Mouse (Mus musculus) liver, embryonic 11.5 days (tissue): Measurements from ENCODE around the gene Tex264. TPM values are rescaled to one million over a fixed set of nuclear protein-coding genes. Genes with fewer than 3 reads are reported as not detected.

Experiments
- ATAC-seq: fragments of 200-750 bp; cut with Nextera tagmentation; replicated peaks from 2 replicates; pipeline ENCODE4 v1.8.0; 2017; ENCODE audit warnings: moderate number of reproducible peaks, mild to moderate bottlenecking, moderate TSS enrichment, moderate library complexity; ENCODE audit not compliant: low FRiP score
- DNase-seq: peaks from one replicate; pipeline ENCODE4 v3.0.0-alpha.2; 2017; ENCODE audit warnings: low spot score
- H3K27ac ChIP-seq: fragments of 300-500 bp; sonication (generic); 2 replicates; pipeline ENCODE4 v1.5.1; 2014; ENCODE audit warnings: mild to moderate bottlenecking, low read depth, low read length, control low read depth
- H3K27me3 ChIP-seq: fragments of 300-500 bp; sonication (generic); replicated peaks from 2 replicates; pipeline ENCODE4 v1.6.1; 2014; ENCODE audit warnings: low read length, mixed read lengths; ENCODE audit not compliant: control insufficient read depth, insufficient read depth
- H3K36me3 ChIP-seq: fragments of 300-500 bp; sonication (generic); 2 replicates; pipeline ENCODE4 v1.6.1; 2014; ENCODE audit warnings: mild to moderate bottlenecking, low read length, moderate library complexity, mixed read lengths; ENCODE audit not compliant: control insufficient read depth, insufficient read depth
- H3K4me1 ChIP-seq: fragments of 300-500 bp; sonication (generic); replicated peaks from 2 replicates; pipeline ENCODE4 v1.6.1; 2014; ENCODE audit warnings: low read length, mixed read lengths; ENCODE audit not compliant: control insufficient read depth, insufficient read depth
- H3K4me2 ChIP-seq: fragments of 300-500 bp; sonication (generic); 2 replicates; pipeline ENCODE4 v1.6.1; 2014; ENCODE audit warnings: mild to moderate bottlenecking, control low read depth, moderate library complexity
- H3K4me3 ChIP-seq: fragments of 300-500 bp; sonication (generic); 2 replicates; pipeline ENCODE4 v1.5.1; 2014; ENCODE audit warnings: low read depth, low read length, control low read depth
- H3K9ac ChIP-seq: fragments of 300-500 bp; sonication (generic); 2 replicates; pipeline ENCODE4 v1.6.1; 2014; ENCODE audit warnings: low read depth, low read length, control low read depth
- H3K9me3 ChIP-seq: fragments of 300-500 bp; sonication (generic); 2 replicates; pipeline ENCODE4 v1.6.1; 2016; ENCODE audit warnings: low read length, inconsistent platforms, mixed read lengths; ENCODE audit not compliant: control insufficient read depth
- WGBS: fragments of 180-500 bp; shearing (Covaris S2); extraction: QIAGEN DNeasy Blood & Tissue Kit; methylation state at CpG from one replicate; pipeline ENCODE4 v1.1.7; 2014; 5-methylcytosine and 5-hydroxymethylcytosine counted together
- polyA plus RNA-seq: library from polyadenylated mRNA; unstranded; fragments of >200 nt; fragmentation: Nextera tagmentation; extraction: Ambion mirVana; gene quantifications from 2 replicates; pipeline ENCODE4 v1.2.1, GENCODE M21; 2014

Gene Tex264
- polyA plus RNA-seq, 1 experiment from 2014 or later = 33.1 TPM

DNA sequence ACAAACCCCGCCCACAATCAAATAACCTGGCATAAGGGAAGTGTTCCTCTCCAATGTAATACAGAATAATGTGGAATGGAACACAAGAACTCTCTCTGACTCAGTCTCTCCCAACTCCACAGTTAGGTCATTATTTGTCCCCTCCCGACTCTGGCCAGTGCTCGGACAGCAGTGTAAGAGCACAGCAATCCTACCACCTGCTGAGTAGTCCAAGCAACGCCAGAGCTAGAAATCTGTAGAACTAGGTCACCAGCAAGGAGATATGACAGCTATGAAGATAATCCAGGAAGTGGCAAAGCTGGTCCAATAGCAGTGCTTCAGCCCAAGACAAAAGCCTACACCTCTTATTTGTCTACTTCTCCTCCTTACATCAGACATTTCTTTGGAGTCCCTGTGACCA, 9.2 kb downstream of the Tex264 start:
- Histone ChIP-seq H3K4me1 (peaks cover 6% of the 10 kb centered on the region; the same call in 1 of the 2 replicates), H3K9ac (no peak overlapping the region), H3K4me3 (no peak overlapping the region), H3K9me3 (no peaks in the 10 kb centered on the region), H3K36me3 (peaks cover 2% of the 10 kb centered on the region; the same call in 1 of the 2 replicates), H3K27ac (no peak overlapping the region), H3K27me3 (no peaks in the 10 kb centered on the region), H3K4me2 (no peak overlapping the region)
- 78% methylated on average over 4 of the region's 4 CpGs for WGBS
- no peak for DNase-seq
- ATAC-seq = no peak

DNA sequence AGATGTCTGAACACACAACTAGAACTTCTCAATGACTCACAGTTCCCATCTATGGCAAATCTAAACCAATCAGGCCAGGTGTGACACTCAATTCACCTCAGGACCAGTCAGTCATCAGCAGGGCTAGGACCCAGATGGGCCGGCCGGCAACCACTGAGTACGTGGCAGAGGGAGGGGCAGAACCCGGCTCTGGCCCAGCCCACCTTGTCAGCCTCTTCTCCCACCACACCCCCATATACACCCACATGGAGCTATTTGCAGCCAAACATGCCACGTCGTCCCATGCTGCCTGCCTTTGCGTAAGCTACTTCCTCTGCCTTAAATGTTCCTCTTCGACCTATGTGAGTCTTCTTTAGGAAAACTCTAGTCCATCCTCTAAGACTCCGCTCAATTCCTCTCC, 9.8 kb downstream of the Tex264 start:
- ATAC-seq (0 out of 2 replicates have a peak, but pooled peaks have one; percentile 30), DNase-seq (no peak)
- Histone ChIP-seq H3K27me3 (no peaks in the 10 kb centered on the region), H3K27ac (no peak overlapping the region), H3K4me2 (no peak overlapping the region), H3K9me3 (no peaks in the 10 kb centered on the region), H3K4me3 (no peak overlapping the region), H3K4me1 (peaks cover 6% of the 10 kb centered on the region; the same call in 1 of the 2 replicates), H3K36me3 (peaks cover 2% of the 10 kb centered on the region; the same call in 1 of the 2 replicates), H3K9ac (no peak overlapping the region)
- WGBS = 70% methylated on average over 9 of the region's 9 CpGs

DNA sequence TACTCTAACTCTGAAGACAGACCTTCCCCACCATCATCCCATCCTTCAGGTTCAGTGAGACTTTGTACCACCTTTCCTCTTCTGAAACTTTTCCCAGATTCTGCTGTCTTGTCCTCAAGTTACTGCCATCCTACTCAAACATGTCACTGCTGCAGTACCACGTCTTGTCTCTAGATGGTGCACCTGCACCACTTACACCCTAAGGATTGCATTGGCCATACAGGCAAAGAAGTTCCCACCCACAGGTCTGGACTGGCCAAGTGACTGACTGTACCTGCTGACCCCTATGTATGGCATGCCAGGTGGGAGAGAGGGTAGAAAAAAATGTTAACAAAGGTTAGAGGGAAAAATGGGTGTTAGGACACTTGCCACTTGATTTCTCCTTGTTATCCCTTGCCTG, 10.2 kb downstream of the Tex264 start:
- H3K4me1 ChIP-seq = peaks cover 6% of the 10 kb centered on the region; the same call in 1 of the 2 replicates
- H3K36me3 ChIP-seq = peaks cover 2% of the 10 kb centered on the region; the same call in 1 of the 2 replicates
- H3K27me3 ChIP-seq = no peaks in the 10 kb centered on the region
- DNase-seq (peak; percentile 76), ATAC-seq (peak; percentile 42)
- H3K4me2 ChIP-seq = no peak overlapping the region
- no peaks in the 10 kb centered on the region for H3K9me3 ChIP-seq
- no peak overlapping the region for H3K9ac ChIP-seq
- no peak overlapping the region for H3K4me3 ChIP-seq
- 0% methylated on average over 1 of the region's 1 CpGs for WGBS
- H3K27ac ChIP-seq = no peak overlapping the region

DNA sequence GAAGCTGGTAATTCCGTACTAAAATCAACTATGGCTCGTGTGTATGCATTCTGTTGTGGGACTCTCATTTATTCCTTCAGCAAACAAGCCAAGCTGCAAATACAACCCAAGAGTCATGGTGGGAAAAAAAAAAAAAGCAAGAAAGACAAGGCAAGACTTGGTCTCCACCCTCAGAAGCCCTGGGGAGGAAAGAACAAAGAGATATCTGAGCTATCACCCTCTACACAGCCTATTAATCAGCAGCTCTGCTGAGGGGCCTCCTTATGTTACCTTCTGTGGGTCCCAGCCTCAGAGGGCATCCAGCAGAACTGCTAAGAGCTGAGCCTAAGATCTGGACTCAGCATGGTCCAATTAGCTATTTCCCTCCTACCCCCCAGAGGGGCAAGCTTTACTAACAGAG, 11.9 kb downstream of the Tex264 start:
- Histone ChIP-seq H3K9me3 (no peaks in the 10 kb centered on the region), H3K27ac (peak overlapping the region; percentile 43; the same call in 1 of the 2 replicates), H3K36me3 (peaks cover 1% of the 10 kb centered on the region; the same call in 1 of the 2 replicates), H3K4me3 (no peak overlapping the region), H3K27me3 (no peaks in the 10 kb centered on the region), H3K4me1 (peaks cover 6% of the 10 kb centered on the region; the same call in 1 of the 2 replicates), H3K9ac (no peak overlapping the region), H3K4me2 (peak overlapping the region; percentile 33; the same call in 1 of the 2 replicates)
- ATAC-seq (peak; percentile 81), DNase-seq (no peak)
- WGBS = 81% methylated on average over 2 of the region's 2 CpGs

DNA sequence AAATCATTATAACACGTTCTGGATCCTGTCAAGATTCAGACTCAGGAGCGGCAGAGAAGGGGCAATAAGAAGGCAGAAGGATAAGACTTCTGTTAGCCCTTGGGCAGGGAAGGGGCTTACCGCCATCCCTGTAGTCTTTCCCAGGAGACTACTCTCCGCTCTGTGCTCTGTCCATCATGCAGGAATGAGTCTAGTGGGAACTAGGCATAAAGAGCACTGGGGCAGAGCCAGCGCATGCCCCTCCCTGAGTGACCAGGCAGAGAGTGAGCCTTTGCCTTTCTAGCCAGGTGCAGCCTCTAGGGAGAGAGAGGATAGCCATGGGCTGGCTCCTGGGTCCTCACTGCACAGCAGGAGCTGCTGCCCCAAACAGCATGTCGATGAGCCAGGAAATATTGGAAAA, 20.9 kb downstream of the Tex264 start:
- ATAC-seq (no peak), DNase-seq (no peak)
- Histone ChIP-seq H3K9ac (no peak overlapping the region), H3K9me3 (no peaks in the 10 kb centered on the region), H3K36me3 (peaks cover 9% of the 10 kb centered on the region; the same call in 1 of the 2 replicates), H3K4me1 (no peaks in the 10 kb centered on the region), H3K4me3 (no peak overlapping the region), H3K4me2 (no peak overlapping the region), H3K27me3 (no peaks in the 10 kb centered on the region), H3K27ac (no peak overlapping the region)
- WGBS = 83% methylated on average over 6 of the region's 6 CpGs

DNA sequence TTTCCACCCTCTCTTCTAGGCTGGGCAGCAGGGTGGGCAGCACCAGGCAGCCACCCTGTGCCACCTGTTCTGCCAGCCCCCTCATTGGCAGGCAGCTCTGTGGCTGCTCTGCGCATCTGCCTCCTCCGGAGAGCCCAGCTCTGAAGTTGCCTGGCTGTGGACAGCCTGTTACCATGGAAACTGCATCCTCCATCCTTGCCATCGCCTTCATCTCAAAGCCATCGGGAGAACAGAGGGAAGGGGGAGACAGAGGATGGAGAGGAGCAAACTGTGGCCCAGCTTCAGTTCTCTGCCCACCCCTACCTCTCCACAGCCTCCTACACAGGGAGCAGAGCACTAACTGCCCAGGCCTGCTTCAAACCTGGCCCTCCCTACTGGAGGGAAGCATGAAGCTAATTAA, 21.3 kb downstream of the Tex264 start:
- Histone ChIP-seq H3K4me1 (no peaks in the 10 kb centered on the region), H3K36me3 (peaks cover 9% of the 10 kb centered on the region; the same call in 1 of the 2 replicates), H3K27ac (no peak overlapping the region), H3K27me3 (no peaks in the 10 kb centered on the region), H3K4me2 (no peak overlapping the region), H3K4me3 (no peak overlapping the region), H3K9ac (no peak overlapping the region), H3K9me3 (no peaks in the 10 kb centered on the region)
- 86% methylated on average over 4 of the region's 4 CpGs for WGBS
- no peak for ATAC-seq
- DNase-seq = no peak

DNA sequence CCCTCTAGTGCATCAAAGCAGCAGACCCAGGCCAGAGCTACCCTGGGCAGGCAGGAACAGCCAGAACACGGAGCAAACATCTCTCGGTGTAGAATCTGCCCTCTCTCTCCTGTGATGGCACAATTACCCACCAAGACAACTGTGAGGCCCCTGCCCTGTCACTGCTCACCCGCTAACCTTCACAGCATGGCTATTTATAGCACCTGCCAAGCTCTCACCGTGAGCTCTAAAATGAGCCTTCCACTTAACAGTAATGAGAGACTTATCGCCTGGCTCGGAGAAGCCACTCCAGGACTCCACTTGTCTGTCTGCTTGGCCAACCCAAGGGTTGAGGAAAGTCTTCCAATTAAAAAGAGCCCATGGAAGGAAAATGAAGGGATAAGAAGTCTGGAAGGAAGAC, 22.5 kb downstream of the Tex264 start:
- no peak overlapping the region for H3K9ac ChIP-seq
- 89% methylated on average over 6 of the region's 6 CpGs for WGBS
- H3K4me3 ChIP-seq = no peak overlapping the region
- peaks cover 19% of the 10 kb centered on the region for H3K36me3 ChIP-seq
- no peak overlapping the region for H3K4me2 ChIP-seq
- no peak for DNase-seq
- no peaks in the 10 kb centered on the region for H3K9me3 ChIP-seq
- ATAC-seq = no peak
- H3K27me3 ChIP-seq = no peaks in the 10 kb centered on the region
- H3K27ac ChIP-seq = no peak overlapping the region
- no peaks in the 10 kb centered on the region for H3K4me1 ChIP-seq

DNA sequence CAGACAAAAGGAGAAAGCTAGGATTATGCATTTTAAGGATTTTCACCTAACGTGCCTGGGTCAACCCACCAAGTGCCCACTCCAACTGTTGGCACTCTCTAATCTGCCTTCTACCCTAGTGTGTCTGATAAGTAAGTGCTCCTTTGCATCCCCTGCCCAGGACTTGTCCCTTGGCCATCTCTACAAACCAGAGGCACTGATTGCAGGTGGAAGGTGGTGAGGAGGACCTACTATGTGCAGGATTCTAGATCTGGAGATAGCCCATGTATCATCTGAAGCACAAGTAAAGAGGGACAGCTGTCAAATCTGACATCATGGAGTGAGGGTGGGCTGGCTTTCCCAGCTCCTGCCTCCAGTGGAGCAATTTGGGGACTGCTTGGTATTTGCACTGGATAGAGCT, 25.8 kb downstream of the Tex264 start:
- WGBS = 85% methylated on average over 1 of the region's 1 CpGs

DNA sequence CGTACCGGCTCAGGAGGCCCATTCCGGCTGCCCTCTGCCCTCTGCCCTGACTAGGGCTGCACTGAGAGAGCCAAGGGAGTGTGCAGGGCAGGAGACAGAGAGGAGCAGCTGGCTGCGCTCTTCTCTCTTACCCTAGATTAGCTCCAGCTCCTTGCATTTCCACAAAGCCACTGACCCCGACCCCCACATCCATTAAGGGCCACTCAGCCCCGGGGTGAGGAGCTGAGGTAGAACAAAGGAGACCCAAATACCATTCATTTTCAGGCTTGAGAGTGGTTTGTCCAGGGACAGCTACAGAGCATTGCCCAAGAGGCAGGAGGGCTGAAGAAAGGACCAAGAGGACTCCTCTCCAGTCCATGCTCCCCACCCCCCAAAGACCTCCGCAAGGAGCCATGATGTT, 26.3 kb downstream of the Tex264 start:
- Histone ChIP-seq H3K36me3 (peaks cover 19% of the 10 kb centered on the region), H3K4me1 (no peaks in the 10 kb centered on the region), H3K4me2 (no peak overlapping the region), H3K27me3 (peaks cover 19% of the 10 kb centered on the region), H3K4me3 (no peak overlapping the region), H3K9me3 (no peaks in the 10 kb centered on the region), H3K9ac (no peak overlapping the region), H3K27ac (no peak overlapping the region)
- DNase-seq (no peak), ATAC-seq (no peak)
- 86% methylated on average over 7 of the region's 7 CpGs for WGBS

More for the DNA sequence above, 25.8 kb downstream of the Tex264 start:
- Histone ChIP-seq H3K9me3 (no peaks in the 10 kb centered on the region), H3K36me3 (peaks cover 19% of the 10 kb centered on the region), H3K27me3 (peaks cover 14% of the 10 kb centered on the region), H3K27ac (no peak overlapping the region), H3K4me2 (no peak overlapping the region), H3K4me1 (no peaks in the 10 kb centered on the region), H3K4me3 (no peak overlapping the region), H3K9ac (no peak overlapping the region)
- no peak for DNase-seq
- no peak for ATAC-seq
